Mouse (Mus musculus): ENCODE data around the gene Nsf.

GRCm38 (mm10) chr11:103804126-103804525 is 149.7 kb downstream of the Nsf start:
- TF ChIP-seq CTCF (IDR thresholded peaks at IDR 0.05; ENCODE audit: borderline replicate concordance, insufficient read depth, low read length) (no peak), POLR2A (IDR thresholded peaks at IDR 0.05; ENCODE audit: low read depth, low read length) (no peak)

Data from embryonic fibroblast, embryonic 13.5 days (primary cell).